Mouse (Mus musculus): ENCODE data around the gene Prkag2. TPM values are rescaled to one million over a fixed set of nuclear protein-coding genes. Genes with fewer than 3 reads are reported as not detected.

Gene Prkag2
- polyA plus RNA-seq, 1 experiment from 2014 or later: 59.1 TPM

- H3K27me3 ChIP-seq (ENCODE audit: control insufficient read depth, insufficient read depth, low read length): no peaks in the 10 kb centered on the region
- 67% methylated on average over 4 of the region's 4 CpGs for WGBS
- ATAC-seq (ENCODE audit: insufficient read depth, low FRiP score, low TSS enrichment) (no peak), DNase-seq (ENCODE audit: low spot score) (no peak)
- H3K9ac ChIP-seq (ENCODE audit: low read length): no peak overlapping the region
- H3K4me1 ChIP-seq (ENCODE audit: control insufficient read depth, insufficient read depth, low read length): no peaks in the 10 kb centered on the region
- no peaks in the 10 kb centered on the region for H3K36me3 ChIP-seq (ENCODE audit: control insufficient read depth, insufficient read depth, low read length)
- no peak overlapping the region for H3K27ac ChIP-seq (ENCODE audit: low read depth, low read length)
- H3K4me2 ChIP-seq (ENCODE audit: low read depth): no peak overlapping the region
- no peak overlapping the region for H3K4me3 ChIP-seq (ENCODE audit: low read depth, low read length)
- no peaks in the 10 kb centered on the region for H3K9me3 ChIP-seq (ENCODE audit: control insufficient read depth, low read length)
Measured at GRCm38 (mm10) chr5:24979312-24979967, 121.0 kb downstream of the Prkag2 start.

- Histone ChIP-seq H3K27me3 (ENCODE audit: control insufficient read depth, insufficient read depth, low read length) (no peaks in the 10 kb centered on the region), H3K4me3 (ENCODE audit: low read depth, low read length) (no peak overlapping the region), H3K9ac (ENCODE audit: low read length) (no peak overlapping the region), H3K9me3 (ENCODE audit: control insufficient read depth, low read length) (no peaks in the 10 kb centered on the region), H3K36me3 (ENCODE audit: control insufficient read depth, insufficient read depth, low read length) (no peaks in the 10 kb centered on the region), H3K4me2 (ENCODE audit: low read depth) (no peak overlapping the region), H3K27ac (ENCODE audit: low read depth, low read length) (no peak overlapping the region), H3K4me1 (ENCODE audit: control insufficient read depth, insufficient read depth, low read length) (no peaks in the 10 kb centered on the region)
- no peak for ATAC-seq (ENCODE audit: insufficient read depth, low FRiP score, low TSS enrichment)
- DNase-seq (ENCODE audit: low spot score): no peak
- WGBS: 77% methylated on average over 3 of the region's 3 CpGs
Measured at GRCm38 (mm10) chr5:24976907-24977306, 123.5 kb downstream of the Prkag2 start.

- Histone ChIP-seq H3K9me3 (ENCODE audit: control insufficient read depth, low read length) (no peaks in the 10 kb centered on the region), H3K9ac (ENCODE audit: low read length) (no peak overlapping the region), H3K27me3 (ENCODE audit: control insufficient read depth, insufficient read depth, low read length) (no peaks in the 10 kb centered on the region), H3K27ac (ENCODE audit: low read depth, low read length) (no peak overlapping the region), H3K4me2 (ENCODE audit: low read depth) (no peak overlapping the region), H3K4me3 (ENCODE audit: low read depth, low read length) (no peak overlapping the region), H3K4me1 (ENCODE audit: control insufficient read depth, insufficient read depth, low read length) (no peaks in the 10 kb centered on the region), H3K36me3 (ENCODE audit: control insufficient read depth, insufficient read depth, low read length) (no peaks in the 10 kb centered on the region)
- DNase-seq (ENCODE audit: low spot score) (no peak), ATAC-seq (ENCODE audit: insufficient read depth, low FRiP score, low TSS enrichment) (no peak)
- WGBS: 67% methylated on average over 12 of the region's 12 CpGs
Measured at GRCm38 (mm10) chr5:24976236-24976635, 124.2 kb downstream of the Prkag2 start.

GRCm38 (mm10) chr5:24975100-24975499, 125.3 kb downstream of the Prkag2 start:
- no peak overlapping the region for H3K4me3 ChIP-seq (ENCODE audit: low read depth, low read length)
- no peaks in the 10 kb centered on the region for H3K36me3 ChIP-seq (ENCODE audit: control insufficient read depth, insufficient read depth, low read length)
- H3K4me2 ChIP-seq (ENCODE audit: low read depth): no peak overlapping the region
- H3K9ac ChIP-seq (ENCODE audit: low read length): no peak overlapping the region
- no peak overlapping the region for H3K27ac ChIP-seq (ENCODE audit: low read depth, low read length)
- no peak for DNase-seq (ENCODE audit: low spot score)
- no peak for ATAC-seq (ENCODE audit: insufficient read depth, low FRiP score, low TSS enrichment)
- no peaks in the 10 kb centered on the region for H3K4me1 ChIP-seq (ENCODE audit: control insufficient read depth, insufficient read depth, low read length)
- no peaks in the 10 kb centered on the region for H3K27me3 ChIP-seq (ENCODE audit: control insufficient read depth, insufficient read depth, low read length)
- WGBS: 80% methylated on average over 7 of the region's 7 CpGs
- no peaks in the 10 kb centered on the region for H3K9me3 ChIP-seq (ENCODE audit: control insufficient read depth, low read length)

- no peak overlapping the region for H3K4me2 ChIP-seq (ENCODE audit: low read depth)
- no peak overlapping the region for H3K9ac ChIP-seq (ENCODE audit: low read length)
- 84% methylated on average over 9 of the region's 9 CpGs for WGBS
- ATAC-seq (ENCODE audit: insufficient read depth, low FRiP score, low TSS enrichment) (no peak), DNase-seq (ENCODE audit: low spot score) (no peak)
- H3K4me1 ChIP-seq (ENCODE audit: control insufficient read depth, insufficient read depth, low read length): no peaks in the 10 kb centered on the region
- H3K36me3 ChIP-seq (ENCODE audit: control insufficient read depth, insufficient read depth, low read length): no peaks in the 10 kb centered on the region
- H3K27me3 ChIP-seq (ENCODE audit: control insufficient read depth, insufficient read depth, low read length): no peaks in the 10 kb centered on the region
- no peak overlapping the region for H3K4me3 ChIP-seq (ENCODE audit: low read depth, low read length)
- H3K9me3 ChIP-seq (ENCODE audit: control insufficient read depth, low read length): no peaks in the 10 kb centered on the region
- H3K27ac ChIP-seq (ENCODE audit: low read depth, low read length): no peak overlapping the region
Measured at GRCm38 (mm10) chr5:24973672-24974225, 126.7 kb downstream of the Prkag2 start.

GRCm38 (mm10) chr5:24973228-24973627, 127.2 kb downstream of the Prkag2 start:
- Histone ChIP-seq H3K4me2 (ENCODE audit: low read depth) (no peak overlapping the region), H3K9ac (ENCODE audit: low read length) (no peak overlapping the region), H3K4me3 (ENCODE audit: low read depth, low read length) (no peak overlapping the region), H3K27ac (ENCODE audit: low read depth, low read length) (no peak overlapping the region), H3K27me3 (ENCODE audit: control insufficient read depth, insufficient read depth, low read length) (no peaks in the 10 kb centered on the region), H3K4me1 (ENCODE audit: control insufficient read depth, insufficient read depth, low read length) (no peaks in the 10 kb centered on the region), H3K9me3 (ENCODE audit: control insufficient read depth, low read length) (no peaks in the 10 kb centered on the region), H3K36me3 (ENCODE audit: control insufficient read depth, insufficient read depth, low read length) (no peaks in the 10 kb centered on the region)
- 78% methylated on average over 13 of the region's 13 CpGs for WGBS
- ATAC-seq (ENCODE audit: insufficient read depth, low FRiP score, low TSS enrichment): no peak
- DNase-seq (ENCODE audit: low spot score): no peak

GRCm38 (mm10) chr5:24970552-24971275, 129.7 kb downstream of the Prkag2 start:
- WGBS: 92% methylated on average over 8 of the region's 8 CpGs
- Histone ChIP-seq H3K4me2 (ENCODE audit: low read depth) (no peak overlapping the region), H3K9ac (ENCODE audit: low read length) (no peak overlapping the region), H3K9me3 (ENCODE audit: control insufficient read depth, low read length) (no peaks in the 10 kb centered on the region), H3K4me1 (ENCODE audit: control insufficient read depth, insufficient read depth, low read length) (no peaks in the 10 kb centered on the region), H3K27me3 (ENCODE audit: control insufficient read depth, insufficient read depth, low read length) (no peaks in the 10 kb centered on the region), H3K4me3 (ENCODE audit: low read depth, low read length) (no peak overlapping the region), H3K36me3 (ENCODE audit: control insufficient read depth, insufficient read depth, low read length) (no peaks in the 10 kb centered on the region), H3K27ac (ENCODE audit: low read depth, low read length) (no peak overlapping the region)
- no peak for DNase-seq (ENCODE audit: low spot score)
- no peak for ATAC-seq (ENCODE audit: insufficient read depth, low FRiP score, low TSS enrichment)

- no peak overlapping the region for H3K4me3 ChIP-seq (ENCODE audit: low read depth, low read length)
- H3K9me3 ChIP-seq (ENCODE audit: control insufficient read depth, low read length): no peaks in the 10 kb centered on the region
- no peaks in the 10 kb centered on the region for H3K4me1 ChIP-seq (ENCODE audit: control insufficient read depth, insufficient read depth, low read length)
- no peak for DNase-seq (ENCODE audit: low spot score)
- H3K27ac ChIP-seq (ENCODE audit: low read depth, low read length): no peak overlapping the region
- ATAC-seq (ENCODE audit: insufficient read depth, low FRiP score, low TSS enrichment): no peak
- H3K36me3 ChIP-seq (ENCODE audit: control insufficient read depth, insufficient read depth, low read length): no peaks in the 10 kb centered on the region
- no peak overlapping the region for H3K4me2 ChIP-seq (ENCODE audit: low read depth)
- H3K27me3 ChIP-seq (ENCODE audit: control insufficient read depth, insufficient read depth, low read length): no peaks in the 10 kb centered on the region
- 80% methylated on average over 11 of the region's 11 CpGs for WGBS
- no peak overlapping the region for H3K9ac ChIP-seq (ENCODE audit: low read length)
Measured at GRCm38 (mm10) chr5:24969241-24969880, 131.1 kb downstream of the Prkag2 start.

Data from neural tube, embryonic 11.5 days (tissue).